Mouse (Mus musculus) B cell, adult 62 days (primary cell): ENCODE measurements around the gene Spag8. TPM values are rescaled to one million over a fixed set of nuclear protein-coding genes. Genes with fewer than 3 reads are reported as not detected.

Source experiments
- total RNA-seq: library from RNA; stranded (reverse); gene quantifications from 4 replicates; pipeline ENCODE4 v1.2.4, GENCODE M21; 2023

Gene Spag8
- total RNA-seq, result 1.4 TPM in 1 of 4 replicates, not detected in the others

GRCm38 (mm10) chr4:43653161-43654015 is at the start of gene Spag8:
TSS of gene Spag8 (minus strand) at chr4:43653594.

GRCm38 (mm10) chr4:43700707-43701106 is 47.3 kb upstream of the Spag8 start, which contains the start of gene Olfr70:
TSS of gene Olfr70 (minus strand) at chr4:43700807.

GRCm38 (mm10) chr4:43668782-43669427 is 15.5 kb upstream of the Spag8 start, which contains the start of the genes Tmem8b and Fam221b:
TSS of gene Tmem8b (plus strand) at chr4:43668971.
TSS of gene Fam221b (minus strand) at chr4:43669145.

GRCm38 (mm10) chr4:43656339-43657109 is 3.1 kb upstream of the Spag8 start, which contains the start of gene Hint2:
TSS of gene Hint2 (minus strand) at chr4:43656466.

GRCm38 (mm10) chr4:43631046-43631955 is 22.1 kb downstream of the Spag8 start, which contains the start of gene Npr2:
TSS of gene Npr2 (plus strand) at chr4:43631935.

Other genes starting within 250 kb of the Spag8 start
- gene Fam166b, start 224.5 kb downstream of the Spag8 start, total RNA-seq, result not detected in 4 replicates
- gene Tesk1, start 211.7 kb downstream of the Spag8 start, total RNA-seq, result 55.0 to 57.8 TPM (median 57.0 TPM) in 4 replicates
- 440 to 532 TPM (median 462 TPM) in 4 replicates for gene Cd72, start 199.0 kb downstream of the Spag8 start, total RNA-seq
- 12.9 to 13.7 TPM (median 13.3 TPM) in 4 replicates for gene Sit1, start 169.9 kb downstream of the Spag8 start, total RNA-seq
- gene Ccdc107, start 160.7 kb downstream of the Spag8 start, total RNA-seq, result 27.3 to 29.7 TPM (median 29.2 TPM) in 4 replicates
- 1.1 to 2.6 TPM (median 2.4 TPM) in 4 replicates for gene Arhgef39, start 153.9 kb downstream of the Spag8 start, total RNA-seq
- gene Car9, start 146.6 kb downstream of the Spag8 start, total RNA-seq, result 0.49 to 1.2 TPM in 2 of 4 replicates, not detected in the others
- gene Tpm2, start 129.8 kb downstream of the Spag8 start, total RNA-seq, result 0.46 to 1.6 TPM (median 0.74 TPM) in 4 replicates
- 71.8 to 80.6 TPM (median 76.8 TPM) in 4 replicates for gene Creb3, start 91.3 kb downstream of the Spag8 start, total RNA-seq
- 269 to 292 TPM (median 275 TPM) in 4 replicates for gene Tln1, start 90.9 kb downstream of the Spag8 start, total RNA-seq
- gene Rgp1, start 74.9 kb downstream of the Spag8 start, total RNA-seq, result 39.9 to 55.5 TPM (median 43.6 TPM) in 4 replicates
- 41.8 to 54.9 TPM (median 45.2 TPM) in 4 replicates for gene Gba2, start 74.7 kb downstream of the Spag8 start, total RNA-seq
- not detected in 4 replicates for gene Msmp, start 69.1 kb downstream of the Spag8 start, total RNA-seq
- 0.16 to 0.40 TPM (median 0.39 TPM) in 3 of 4 replicates, not detected in the other for gene Npr2, start 21.7 kb downstream of the Spag8 start, total RNA-seq
- 16.0 to 24.2 TPM (median 20.8 TPM) in 4 replicates for gene Hint2, start 2.9 kb upstream of the Spag8 start, total RNA-seq
- gene Tmem8b, start 15.4 kb upstream of the Spag8 start, total RNA-seq, result 2.4 to 6.0 TPM (median 4.9 TPM) in 4 replicates
- not detected in 4 replicates for gene Fam221b, start 15.6 kb upstream of the Spag8 start, total RNA-seq
- gene Olfr70, start 47.2 kb upstream of the Spag8 start, total RNA-seq, result not detected in 4 replicates
- gene Olfr71, start 56.7 kb upstream of the Spag8 start, total RNA-seq, result not detected in 4 replicates
- not detected in 4 replicates for gene Hrct1, start 73.6 kb upstream of the Spag8 start, total RNA-seq
- gene Spaar, start 76.4 kb upstream of the Spag8 start, total RNA-seq, result not detected in 4 replicates
- not detected in 4 replicates for gene Olfr159, start 117.4 kb upstream of the Spag8 start, total RNA-seq
- gene Olfr156, start 170.3 kb upstream of the Spag8 start, total RNA-seq, result not detected in 4 replicates
- not detected in 4 replicates for gene Olfr157, start 186.6 kb upstream of the Spag8 start, total RNA-seq
- gene Olfr155, start 198.0 kb upstream of the Spag8 start, total RNA-seq, result not detected in 4 replicates
- gene Reck, start 221.9 kb upstream of the Spag8 start, total RNA-seq, result 0.55 to 0.88 TPM (median 0.66 TPM) in 4 replicates